Mouse (Mus musculus): ENCODE measurements at regions not wholly inside any gene's neighbourhood (a gene's known extent, or its start where the extent isn't known, plus 50 kb on each side); places are given as distances from the start of the nearest gene placed in this dataset.

GRCm38 (mm10) chr9:117710966-117711365, 81.3 kb upstream of the Rbms3 start:
- H3K27ac ChIP-seq (ENCODE audit: insufficient read depth, low read depth, low read length, poor library complexity, severe bottlenecking), result no peak overlapping the region
- no peak overlapping the region for H3K4me3 ChIP-seq (ENCODE audit: insufficient read depth in 1 of 2, low read depth in 1 of 2, low read length in 2 of 2, poor library complexity in 1 of 2, severe bottlenecking in 1 of 2)
- H3K9me3 ChIP-seq (ENCODE audit: control insufficient read depth, insufficient read depth, low read depth, low read length), result no peaks in the 10 kb centered on the region
- H3K4me1 ChIP-seq (ENCODE audit: control insufficient read depth in 2 of 2, insufficient read depth in 2 of 2, low read length in 2 of 2, poor library complexity in 1 of 2), result no peaks in the 10 kb centered on the region
- in situ Hi-C loops (cut with MboI; ENCODE audit: low sequenced_read_pairs in 2 of 2, unreplicated experiment in 2 of 2), result no loop called here
- no peaks in the 10 kb centered on the region for H3K36me3 ChIP-seq (ENCODE audit: control insufficient read depth, insufficient read depth, low read length, poor library complexity, severe bottlenecking)
- DNase-seq (ENCODE audit: low read depth, low spot score), result no peak
- no peak overlapping the region for H3K9ac ChIP-seq (ENCODE audit: insufficient read depth, low read depth, low read length, poor library complexity, severe bottlenecking)
- TF ChIP-seq MAFK (IDR thresholded peaks at IDR 0.05; ENCODE audit: insufficient read depth, low read depth, low read length) (no peak), CHD2 (IDR thresholded peaks at IDR 0.05; ENCODE audit: low read depth, low read length) (no peak)

DNA sequence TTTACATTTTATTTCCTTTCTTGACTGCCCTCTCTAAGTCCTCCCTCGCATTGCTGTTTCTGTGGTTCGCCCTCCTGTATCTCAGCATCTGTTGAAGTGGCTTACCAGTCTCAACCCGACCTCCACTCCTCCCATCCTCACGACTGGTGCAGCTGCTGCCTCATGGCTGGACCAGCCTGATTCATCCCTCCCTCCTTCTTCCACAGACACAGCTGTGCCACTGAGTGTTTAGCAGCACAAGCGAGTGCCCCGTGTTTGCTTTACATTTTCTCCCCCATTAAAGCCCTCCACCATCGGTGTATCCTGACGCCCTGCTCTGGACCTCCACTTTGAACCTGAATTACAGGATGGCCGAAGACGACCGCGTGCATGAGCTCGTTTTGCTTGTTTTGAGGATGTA, 80.0 kb upstream of the Rbms3 start:
- H3K4me3 ChIP-seq (ENCODE audit: insufficient read depth in 1 of 2, low read depth in 1 of 2, low read length in 2 of 2, poor library complexity in 1 of 2, severe bottlenecking in 1 of 2), result no peak overlapping the region
- H3K4me1 ChIP-seq (ENCODE audit: control insufficient read depth in 2 of 2, insufficient read depth in 2 of 2, low read length in 2 of 2, poor library complexity in 1 of 2), result no peaks in the 10 kb centered on the region
- no peak for TF ChIP-seq HCFC1 (IDR thresholded peaks at IDR 0.05; ENCODE audit: borderline replicate concordance, insufficient read depth, low read length)
- no peak for TF ChIP-seq CHD2 (IDR thresholded peaks at IDR 0.05; ENCODE audit: low read depth, low read length)
- no peak for TF ChIP-seq ZC3H11A (IDR thresholded peaks at IDR 0.05; ENCODE audit: borderline replicate concordance, low read depth, low read length)
- TF ChIP-seq MAFK (IDR thresholded peaks at IDR 0.05; ENCODE audit: insufficient read depth, low read depth, low read length), result no peak
- TF ChIP-seq ZNF384 (IDR thresholded peaks at IDR 0.05; ENCODE audit: low read depth, low read length), result no peak
- no peak overlapping the region for H3K9ac ChIP-seq (ENCODE audit: insufficient read depth, low read depth, low read length, poor library complexity, severe bottlenecking)
- no peak for DNase-seq (ENCODE audit: low read depth, low spot score)
- no peaks in the 10 kb centered on the region for H3K9me3 ChIP-seq (ENCODE audit: control insufficient read depth, insufficient read depth, low read depth, low read length)
- no peaks in the 10 kb centered on the region for H3K36me3 ChIP-seq (ENCODE audit: control insufficient read depth, insufficient read depth, low read length, poor library complexity, severe bottlenecking)
- in situ Hi-C loops (cut with MboI; ENCODE audit: low sequenced_read_pairs in 2 of 2, unreplicated experiment in 2 of 2), result no loop called here
- no peak overlapping the region for H3K27ac ChIP-seq (ENCODE audit: insufficient read depth, low read depth, low read length, poor library complexity, severe bottlenecking)

- TF ChIP-seq HCFC1 (IDR thresholded peaks at IDR 0.05; ENCODE audit: borderline replicate concordance, insufficient read depth, low read length) (no peak), ZNF384 (IDR thresholded peaks at IDR 0.05; ENCODE audit: low read depth, low read length) (no peak), MAFK (IDR thresholded peaks at IDR 0.05; ENCODE audit: insufficient read depth, low read depth, low read length) (no peak), ZC3H11A (IDR thresholded peaks at IDR 0.05; ENCODE audit: borderline replicate concordance, low read depth, low read length) (no peak), CHD2 (IDR thresholded peaks at IDR 0.05; ENCODE audit: low read depth, low read length) (no peak)
- Histone ChIP-seq H3K36me3 (ENCODE audit: control insufficient read depth, insufficient read depth, low read length, poor library complexity, severe bottlenecking) (no peaks in the 10 kb centered on the region), H3K4me3 (ENCODE audit: insufficient read depth in 1 of 2, low read depth in 1 of 2, low read length in 2 of 2, poor library complexity in 1 of 2, severe bottlenecking in 1 of 2) (no peak overlapping the region), H3K27ac (ENCODE audit: insufficient read depth, low read depth, low read length, poor library complexity, severe bottlenecking) (no peak overlapping the region), H3K9me3 (ENCODE audit: control insufficient read depth, insufficient read depth, low read depth, low read length) (no peaks in the 10 kb centered on the region), H3K4me1 (ENCODE audit: control insufficient read depth in 2 of 2, insufficient read depth in 2 of 2, low read length in 2 of 2, poor library complexity in 1 of 2) (no peaks in the 10 kb centered on the region), H3K9ac (ENCODE audit: insufficient read depth, low read depth, low read length, poor library complexity, severe bottlenecking) (no peak overlapping the region)
- in situ Hi-C loops (cut with MboI; ENCODE audit: low sequenced_read_pairs in 2 of 2, unreplicated experiment in 2 of 2), result no loop called here
- DNase-seq (ENCODE audit: low read depth, low spot score), result no peak
These were observed 63.3 kb upstream of the Rbms3 start for GRCm38 (mm10) chr9:117693001-117693400.

- TF ChIP-seq MAFK (IDR thresholded peaks at IDR 0.05; ENCODE audit: insufficient read depth, low read depth, low read length) (no peak), CHD2 (IDR thresholded peaks at IDR 0.05; ENCODE audit: low read depth, low read length) (no peak)
These were observed 62.8 kb upstream of the Rbms3 start for GRCm38 (mm10) chr9:117692486-117692885.

DNA sequence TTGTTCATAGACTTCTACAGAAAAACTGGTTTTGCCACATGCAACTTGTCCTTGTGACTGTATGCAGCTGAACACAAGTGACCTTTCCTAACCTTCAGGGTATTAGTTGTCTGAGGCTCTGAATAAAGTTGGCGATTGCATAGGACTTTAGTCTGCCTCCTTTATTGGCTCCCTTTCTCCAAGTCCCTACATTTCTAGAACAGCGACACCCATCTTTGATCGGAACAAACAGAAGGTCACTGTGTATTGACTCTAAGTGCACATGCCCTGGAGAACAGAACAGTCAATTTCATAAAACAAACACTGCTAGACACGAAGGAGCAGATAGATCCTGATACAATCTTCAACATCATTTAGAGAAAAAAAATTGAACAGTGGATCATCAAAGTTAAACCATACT, 60.2 kb upstream of the Rbms3 start:
- no peak overlapping the region for H3K4me3 ChIP-seq (ENCODE audit: insufficient read depth in 1 of 2, low read depth in 1 of 2, low read length in 2 of 2, poor library complexity in 1 of 2, severe bottlenecking in 1 of 2)
- H3K4me1 ChIP-seq (ENCODE audit: control insufficient read depth in 2 of 2, insufficient read depth in 2 of 2, low read length in 2 of 2, poor library complexity in 1 of 2), result no peaks in the 10 kb centered on the region
- no peaks in the 10 kb centered on the region for H3K9me3 ChIP-seq (ENCODE audit: control insufficient read depth, insufficient read depth, low read depth, low read length)
- TF ChIP-seq ZC3H11A (IDR thresholded peaks at IDR 0.05; ENCODE audit: borderline replicate concordance, low read depth, low read length) (no peak), HCFC1 (IDR thresholded peaks at IDR 0.05; ENCODE audit: borderline replicate concordance, insufficient read depth, low read length) (no peak), ZNF384 (IDR thresholded peaks at IDR 0.05; ENCODE audit: low read depth, low read length) (no peak), CHD2 (IDR thresholded peaks at IDR 0.05; ENCODE audit: low read depth, low read length) (no peak), MAFK (IDR thresholded peaks at IDR 0.05; ENCODE audit: insufficient read depth, low read depth, low read length) (no peak)
- no peak overlapping the region for H3K9ac ChIP-seq (ENCODE audit: insufficient read depth, low read depth, low read length, poor library complexity, severe bottlenecking)
- no peak overlapping the region for H3K27ac ChIP-seq (ENCODE audit: insufficient read depth, low read depth, low read length, poor library complexity, severe bottlenecking)
- no peaks in the 10 kb centered on the region for H3K36me3 ChIP-seq (ENCODE audit: control insufficient read depth, insufficient read depth, low read length, poor library complexity, severe bottlenecking)
- in situ Hi-C loops (cut with MboI; ENCODE audit: low sequenced_read_pairs in 2 of 2, unreplicated experiment in 2 of 2), result no loop called here
- no peak for DNase-seq (ENCODE audit: low read depth, low spot score)

More at GRCm38 (mm10) chr9:117692486-117692885, 62.8 kb upstream of the Rbms3 start:
- in situ Hi-C loops (cut with MboI; ENCODE audit: low sequenced_read_pairs in 2 of 2, unreplicated experiment in 2 of 2), result no loop called here
- Histone ChIP-seq H3K27ac (ENCODE audit: insufficient read depth, low read depth, low read length, poor library complexity, severe bottlenecking) (no peak overlapping the region), H3K4me1 (ENCODE audit: control insufficient read depth in 2 of 2, insufficient read depth in 2 of 2, low read length in 2 of 2, poor library complexity in 1 of 2) (no peaks in the 10 kb centered on the region), H3K4me3 (ENCODE audit: insufficient read depth in 1 of 2, low read depth in 1 of 2, low read length in 2 of 2, poor library complexity in 1 of 2, severe bottlenecking in 1 of 2) (no peak overlapping the region), H3K36me3 (ENCODE audit: control insufficient read depth, insufficient read depth, low read length, poor library complexity, severe bottlenecking) (no peaks in the 10 kb centered on the region), H3K9ac (ENCODE audit: insufficient read depth, low read depth, low read length, poor library complexity, severe bottlenecking) (no peak overlapping the region), H3K9me3 (ENCODE audit: control insufficient read depth, insufficient read depth, low read depth, low read length) (no peaks in the 10 kb centered on the region)
- no peak for DNase-seq (ENCODE audit: low read depth, low spot score)

All from ES-E14 (cell line).